Mouse (Mus musculus) forebrain, embryonic 16.5 days (tissue): ENCODE measurements at regions not wholly inside any gene's neighbourhood (a gene's known extent, or its start where the extent isn't known, plus 50 kb on each side); places are given as distances from the start of the nearest gene placed in this dataset.

Experiments
- ATAC-seq: fragments of 200-750 bp; cut with Nextera tagmentation; 2 replicates; pipeline ENCODE4 v1.8.0; 2017; ENCODE audit warnings: mild to moderate bottlenecking, moderate library complexity
- H3K27ac ChIP-seq: fragments of 300-500 bp; sonication (generic); 2 replicates; pipeline ENCODE4 v1.5.1; 2014; ENCODE audit warnings: low read length, control low read depth
- H3K27me3 ChIP-seq: fragments of 300-500 bp; sonication (generic); replicated peaks from 2 replicates; pipeline ENCODE4 v1.6.1; 2014; ENCODE audit warnings: low read length; ENCODE audit not compliant: control insufficient read depth, insufficient read depth
- H3K36me3 ChIP-seq: fragments of 300-500 bp; sonication (generic); 2 replicates; pipeline ENCODE4 v1.6.1; 2014; ENCODE audit not compliant: control insufficient read depth, insufficient read depth
- H3K4me1 ChIP-seq: fragments of 300-500 bp; sonication (generic); replicated peaks from 2 replicates; pipeline ENCODE4 v1.6.1; 2014; ENCODE audit warnings: low read length; ENCODE audit not compliant: control insufficient read depth, insufficient read depth
- H3K4me2 ChIP-seq: fragments of 300-500 bp; sonication (generic); 2 replicates; pipeline ENCODE4 v1.6.1; 2014; ENCODE audit warnings: mild to moderate bottlenecking, low read length, control low read depth
- H3K4me3 ChIP-seq: fragments of 300-500 bp; sonication (generic); replicated peaks from 2 replicates; pipeline ENCODE4 v1.5.1; 2014; ENCODE audit warnings: mild to moderate bottlenecking, low read length, control low read depth
- H3K9ac ChIP-seq: fragments of 300-500 bp; sonication (generic); replicated peaks from 2 replicates; pipeline ENCODE4 v1.6.1; 2014; ENCODE audit warnings: low read depth, low read length, control low read depth
- H3K9me3 ChIP-seq: fragments of 300-500 bp; sonication (generic); 2 replicates; pipeline ENCODE4 v1.6.1; 2016; ENCODE audit warnings: low read length; ENCODE audit not compliant: control insufficient read depth
- WGBS: fragments of 180-500 bp; shearing (Covaris S2); extraction: QIAGEN DNeasy Blood & Tissue Kit; methylation state at CpG from one replicate; pipeline ENCODE4 v1.1.7; 2014; 5-methylcytosine and 5-hydroxymethylcytosine counted together

GRCm38 (mm10) chr1:61309563-61309962, 329.1 kb upstream of the Pard3b start:
- Histone ChIP-seq H3K36me3 (no peaks in the 10 kb centered on the region), H3K9ac (no peak overlapping the region), H3K4me1 (peaks cover 2% of the 10 kb centered on the region; the same call in 1 of the 2 replicates), H3K27me3 (peaks cover 21% of the 10 kb centered on the region), H3K27ac (no peak overlapping the region), H3K4me3 (no peak overlapping the region), H3K4me2 (no peak overlapping the region), H3K9me3 (no peaks in the 10 kb centered on the region)
- WGBS = 87% methylated on average over 1 of the region's 1 CpGs
- ATAC-seq = peak; percentile 20; the same call in 1 of the 2 replicates

- no peaks in the 10 kb centered on the region; the same call in 1 of the 2 replicates for H3K4me1 ChIP-seq
- peak; percentile 77 for ATAC-seq
- 40% methylated on average over 3 of the region's 3 CpGs for WGBS
- H3K27ac ChIP-seq = no peak overlapping the region
- no peak overlapping the region for H3K4me2 ChIP-seq
- H3K9me3 ChIP-seq = no peaks in the 10 kb centered on the region
- peaks cover 24% of the 10 kb centered on the region for H3K27me3 ChIP-seq
- no peak overlapping the region for H3K4me3 ChIP-seq
- no peak overlapping the region for H3K9ac ChIP-seq
- H3K36me3 ChIP-seq = no peaks in the 10 kb centered on the region
Measured at GRCm38 (mm10) chr1:61310063-61310760, 328.4 kb upstream of the Pard3b start.

- no peak overlapping the region for H3K4me3 ChIP-seq
- no peaks in the 10 kb centered on the region; the same call in 1 of the 2 replicates for H3K4me1 ChIP-seq
- no peak overlapping the region for H3K4me2 ChIP-seq
- 60% methylated on average over 2 of the region's 2 CpGs for WGBS
- no peak overlapping the region for H3K27ac ChIP-seq
- ATAC-seq = no peak
- peaks cover 19% of the 10 kb centered on the region for H3K27me3 ChIP-seq
- no peak overlapping the region for H3K9ac ChIP-seq
- no peaks in the 10 kb centered on the region for H3K9me3 ChIP-seq
- no peaks in the 10 kb centered on the region for H3K36me3 ChIP-seq
Measured at GRCm38 (mm10) chr1:61310761-61311090, 327.9 kb upstream of the Pard3b start.

- Histone ChIP-seq H3K9ac (no peak overlapping the region), H3K4me1 (no peaks in the 10 kb centered on the region; the same call in 1 of the 2 replicates), H3K27me3 (peaks cover 5% of the 10 kb centered on the region; the same call in 1 of the 2 replicates), H3K36me3 (no peaks in the 10 kb centered on the region), H3K9me3 (no peaks in the 10 kb centered on the region), H3K4me3 (no peak overlapping the region), H3K4me2 (no peak overlapping the region), H3K27ac (no peak overlapping the region)
- ATAC-seq = no peak
- WGBS = 90% methylated on average over 4 of the region's 4 CpGs
Measured at GRCm38 (mm10) chr1:61313196-61313595, 325.4 kb upstream of the Pard3b start.

GRCm38 (mm10) chr1:61316261-61316660, 322.4 kb upstream of the Pard3b start:
- H3K4me2 ChIP-seq = no peak overlapping the region
- 62% methylated on average over 4 of the region's 4 CpGs for WGBS

GRCm38 (mm10) chr1:61316736-61317135, 321.9 kb upstream of the Pard3b start:
- Histone ChIP-seq H3K36me3 (no peaks in the 10 kb centered on the region), H3K4me3 (no peak overlapping the region), H3K9me3 (no peaks in the 10 kb centered on the region), H3K27me3 (peaks cover 3% of the 10 kb centered on the region; the same call in 1 of the 2 replicates), H3K27ac (no peak overlapping the region), H3K4me1 (no peaks in the 10 kb centered on the region), H3K4me2 (no peak overlapping the region), H3K9ac (no peak overlapping the region)
- WGBS = 72% methylated on average over 2 of the region's 2 CpGs
- no peak for ATAC-seq

More at GRCm38 (mm10) chr1:61316261-61316660, 322.4 kb upstream of the Pard3b start:
- Histone ChIP-seq H3K4me3 (no peak overlapping the region), H3K4me1 (no peaks in the 10 kb centered on the region), H3K27me3 (peaks cover 3% of the 10 kb centered on the region; the same call in 1 of the 2 replicates), H3K9ac (no peak overlapping the region), H3K9me3 (no peaks in the 10 kb centered on the region), H3K27ac (no peak overlapping the region), H3K36me3 (no peaks in the 10 kb centered on the region)
- no peak for ATAC-seq

- no peak for ATAC-seq
- Histone ChIP-seq H3K27ac (no peak overlapping the region), H3K4me2 (no peak overlapping the region), H3K4me3 (no peak overlapping the region), H3K36me3 (no peaks in the 10 kb centered on the region), H3K9me3 (no peaks in the 10 kb centered on the region), H3K27me3 (peaks cover 3% of the 10 kb centered on the region; the same call in 1 of the 2 replicates), H3K9ac (no peak overlapping the region), H3K4me1 (no peaks in the 10 kb centered on the region)
- 93% methylated on average over 1 of the region's 1 CpGs for WGBS
Measured at GRCm38 (mm10) chr1:61318042-61318441, 320.6 kb upstream of the Pard3b start.

- ATAC-seq = no peak
- Histone ChIP-seq H3K4me3 (no peak overlapping the region), H3K4me2 (no peak overlapping the region), H3K9ac (no peak overlapping the region), H3K9me3 (no peaks in the 10 kb centered on the region), H3K36me3 (no peaks in the 10 kb centered on the region), H3K4me1 (no peaks in the 10 kb centered on the region), H3K27ac (no peak overlapping the region), H3K27me3 (no peaks in the 10 kb centered on the region; the same call in 1 of the 2 replicates)
- 80% methylated on average over 6 of the region's 6 CpGs for WGBS
Measured at GRCm38 (mm10) chr1:61321513-61322145, 317.0 kb upstream of the Pard3b start.

GRCm38 (mm10) chr1:61331456-61331855, 307.2 kb upstream of the Pard3b start:
- Histone ChIP-seq H3K9me3 (no peaks in the 10 kb centered on the region), H3K4me2 (no peak overlapping the region), H3K4me3 (no peak overlapping the region), H3K4me1 (no peaks in the 10 kb centered on the region), H3K27me3 (no peaks in the 10 kb centered on the region), H3K9ac (no peak overlapping the region), H3K36me3 (no peaks in the 10 kb centered on the region), H3K27ac (no peak overlapping the region)
- WGBS = 83% methylated on average over 2 of the region's 2 CpGs
- ATAC-seq = no peak
